Mouse (Mus musculus) kidney, embryonic 15.5 days (tissue): ENCODE results near the gene Ccr3. TPM values are rescaled to one million over a fixed set of nuclear protein-coding genes. Genes with fewer than 3 reads are reported as not detected.
"Not testable (repeated sequence)": the region's sequence is repeated elsewhere in the genome, so short reads cannot be mapped to it uniquely, and the experiment has no call there.

ENCODE experiments used
- ATAC-seq: fragments of 200-750 bp; cut with Nextera tagmentation; replicated peaks from 2 replicates; pipeline ENCODE4 v1.8.0; 2017; ENCODE audit warnings: moderate TSS enrichment; ENCODE audit not compliant: low FRiP score
- H3K27ac ChIP-seq: fragments of 300-500 bp; sonication (generic); 2 replicates; pipeline ENCODE4 v1.5.1; 2015; ENCODE audit warnings: mild to moderate bottlenecking, inconsistent platforms
- H3K27me3 ChIP-seq: fragments of 300-500 bp; sonication (generic); 2 replicates; pipeline ENCODE4 v1.6.1; 2015; ENCODE audit warnings: inconsistent platforms
- H3K36me3 ChIP-seq: fragments of 300-500 bp; sonication (generic); 2 replicates; pipeline ENCODE4 v1.6.1; 2015; ENCODE audit warnings: inconsistent platforms
- H3K4me1 ChIP-seq: fragments of 300-500 bp; sonication (generic); 2 replicates; pipeline ENCODE4 v1.6.1; 2015; ENCODE audit warnings: inconsistent platforms
- H3K4me2 ChIP-seq: fragments of 300-500 bp; sonication (generic); 2 replicates; pipeline ENCODE4 v1.6.1; 2015; ENCODE audit warnings: moderate library complexity, mild to moderate bottlenecking, inconsistent platforms
- H3K4me3 ChIP-seq: fragments of 300-500 bp; sonication (generic); replicated peaks from 2 replicates; pipeline ENCODE4 v1.5.1; 2015; ENCODE audit warnings: mild to moderate bottlenecking, inconsistent platforms
- H3K9ac ChIP-seq: fragments of 300-500 bp; sonication (generic); 2 replicates; pipeline ENCODE4 v1.6.1; 2015; ENCODE audit warnings: mild to moderate bottlenecking, inconsistent platforms
- H3K9me3 ChIP-seq: fragments of 300-500 bp; sonication (generic); replicated peaks from 2 replicates; pipeline ENCODE4 v1.6.1; 2016; ENCODE audit warnings: inconsistent platforms
- WGBS: fragments of 180-500 bp; shearing (Covaris S2); methylation state at CpG from one replicate; pipeline ENCODE4 v1.1.7; 2015; ENCODE audit warnings: mixed read lengths; 5-methylcytosine and 5-hydroxymethylcytosine counted together
- polyA plus RNA-seq: library from polyadenylated mRNA; unstranded; fragments of >200 nt; fragmentation: Nextera tagmentation; extraction: Ambion mirVana; gene quantifications from 2 replicates; pipeline ENCODE4 v1.2.1, GENCODE M21; 2015

The Ccr3 gene
- 0.08 and 0.15 TPM in 2 replicates for polyA plus RNA-seq

DNA sequence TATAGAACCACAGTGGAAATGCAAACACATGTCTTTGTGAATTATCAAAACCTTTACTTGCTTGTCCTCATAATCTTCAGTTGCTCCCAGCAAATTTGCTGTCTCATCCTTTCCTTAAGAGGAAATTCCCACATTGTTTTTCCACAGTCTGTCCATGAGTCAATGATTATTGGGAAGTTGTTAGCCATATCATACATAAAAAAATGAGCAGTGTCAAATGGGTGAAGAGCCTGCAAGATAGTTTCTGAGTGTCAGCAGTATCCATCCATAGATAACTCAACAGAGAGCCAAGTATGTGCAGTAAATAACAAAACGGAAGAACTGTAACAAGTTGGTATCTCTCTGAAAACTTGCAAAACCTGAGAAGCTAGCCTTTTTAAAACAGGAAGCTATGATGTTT is at the start of gene Ccr3:
Ccr3 (plus strand) TSS at position 301 of the 400 bp plus-strand sequence.
- H3K27ac ChIP-seq: no peak within 1 kb of the TSS
- H3K4me1 ChIP-seq: no peaks in the 10 kb centered on the region
- WGBS: 96% methylated on average over 1 of the region's 1 CpGs
- ATAC-seq: no peak
- no peak within 1 kb of the TSS for H3K4me2 ChIP-seq
- no peaks in the 10 kb centered on the region for H3K9me3 ChIP-seq
- H3K36me3 ChIP-seq: no peaks in the 10 kb centered on the region
- H3K9ac ChIP-seq: no peak within 1 kb of the TSS
- no peak within 1 kb of the TSS for H3K4me3 ChIP-seq
- H3K27me3 ChIP-seq: no peaks in the 10 kb centered on the region

DNA sequence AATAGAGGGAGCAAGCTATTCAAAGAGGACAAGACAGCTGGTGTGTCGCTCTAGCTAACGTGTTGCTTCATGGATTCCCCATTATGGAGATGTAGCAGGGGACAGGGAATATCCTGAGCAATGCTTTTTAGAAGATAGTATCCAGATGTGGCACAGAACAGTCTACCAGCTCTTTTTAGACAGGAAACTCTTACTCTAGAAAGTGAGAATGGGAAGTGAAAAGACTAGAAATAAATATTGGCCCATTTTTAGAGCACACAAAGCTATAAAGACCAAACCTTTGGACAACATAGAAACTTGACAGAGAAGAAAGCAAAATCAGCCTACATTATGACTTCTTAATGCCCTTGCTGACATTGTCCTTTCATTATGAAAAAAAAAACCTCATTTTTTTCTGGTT is 46.1 kb upstream of the Ccr3 start:
- H3K27me3 ChIP-seq: no peaks in the 10 kb centered on the region
- no peaks in the 10 kb centered on the region for H3K9me3 ChIP-seq
- H3K36me3 ChIP-seq: no peaks in the 10 kb centered on the region
- no peak for ATAC-seq
- WGBS: 80% methylated on average over 2 of the region's 2 CpGs
- no peak overlapping the region for H3K9ac ChIP-seq
- no peaks in the 10 kb centered on the region for H3K4me1 ChIP-seq
- H3K4me3 ChIP-seq: no peak overlapping the region
- H3K4me2 ChIP-seq: no peak overlapping the region
- no peak overlapping the region for H3K27ac ChIP-seq

DNA sequence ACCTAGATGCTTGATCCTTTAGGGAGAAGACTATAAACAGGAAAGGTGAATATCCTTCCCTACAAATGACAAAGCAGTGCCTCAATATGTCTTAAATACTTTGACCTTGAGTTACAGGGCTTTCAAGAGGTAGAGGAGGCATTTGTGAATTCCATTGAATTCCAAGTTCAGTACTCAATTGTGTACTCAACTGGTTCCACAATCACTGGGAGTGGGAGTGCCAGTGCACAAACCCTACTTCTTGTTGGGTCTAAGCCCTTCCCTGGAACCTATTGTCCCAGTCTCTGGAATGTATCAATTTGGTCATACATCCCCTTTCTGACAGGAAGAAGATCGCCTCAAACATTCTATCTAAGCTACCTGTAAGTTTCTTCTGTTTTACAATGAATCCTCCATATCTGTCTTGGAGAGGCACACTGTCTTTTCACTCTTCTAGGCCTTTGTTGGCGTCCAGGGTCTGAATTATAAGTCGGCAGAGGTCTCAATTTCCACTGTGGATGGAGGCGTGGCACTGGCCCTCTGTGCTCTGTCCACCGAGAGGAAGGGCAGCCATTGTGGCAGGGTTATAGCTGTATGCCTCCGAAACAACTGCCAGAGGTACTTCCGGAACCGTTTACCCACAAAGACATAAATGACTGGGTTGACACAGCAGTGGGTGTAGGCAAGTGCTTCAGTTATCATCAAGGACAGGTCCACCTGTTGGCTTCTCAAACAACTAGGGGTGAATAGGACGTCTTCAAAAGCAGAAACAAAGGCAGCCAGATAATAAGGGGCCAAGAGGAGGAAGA is 44.7 kb upstream of the Ccr3 start:
- Histone ChIP-seq H3K4me3 (no peak overlapping the region), H3K9me3 (no peaks in the 10 kb centered on the region), H3K36me3 (no peaks in the 10 kb centered on the region), H3K27ac (no peak overlapping the region), H3K4me2 (no peak overlapping the region), H3K9ac (no peak overlapping the region), H3K4me1 (no peaks in the 10 kb centered on the region), H3K27me3 (no peaks in the 10 kb centered on the region)
- WGBS: 79% methylated on average over 9 of the region's 9 CpGs
- ATAC-seq: no peak

DNA sequence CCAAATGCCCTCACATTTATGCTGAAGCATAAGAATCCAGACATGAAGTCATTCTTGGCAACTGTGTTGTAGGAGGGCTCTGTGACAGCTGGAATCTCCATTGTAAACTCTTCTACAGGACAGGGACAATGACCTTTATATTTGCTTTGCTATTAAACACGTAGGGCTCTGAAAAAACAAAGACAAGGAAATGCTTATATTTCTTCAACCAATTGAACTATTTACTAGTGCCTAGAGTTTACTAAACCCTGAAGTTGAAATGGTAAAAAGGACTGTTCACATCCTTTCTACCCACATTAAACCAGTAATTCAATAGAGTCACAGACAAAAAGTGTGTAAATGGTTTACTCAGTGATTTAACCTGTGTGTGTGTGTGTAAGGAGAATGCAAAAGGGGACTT is 43.5 kb upstream of the Ccr3 start, which contains the start of gene Ccr1l1:
Ccr1l1 (minus strand) TSS at position 101 of the 400 bp plus-strand sequence.
- no peaks in the 10 kb centered on the region for H3K36me3 ChIP-seq
- no peaks in the 10 kb centered on the region for H3K9me3 ChIP-seq
- H3K27ac ChIP-seq: no peak within 1 kb of the TSS
- H3K9ac ChIP-seq: no peak within 1 kb of the TSS
- no peaks in the 10 kb centered on the region for H3K4me1 ChIP-seq
- no peaks in the 10 kb centered on the region for H3K27me3 ChIP-seq
- H3K4me3 ChIP-seq: no peak within 1 kb of the TSS
- 31% methylated on average over 1 of the region's 1 CpGs for WGBS
- no peak for ATAC-seq
- no peak within 1 kb of the TSS for H3K4me2 ChIP-seq

DNA sequence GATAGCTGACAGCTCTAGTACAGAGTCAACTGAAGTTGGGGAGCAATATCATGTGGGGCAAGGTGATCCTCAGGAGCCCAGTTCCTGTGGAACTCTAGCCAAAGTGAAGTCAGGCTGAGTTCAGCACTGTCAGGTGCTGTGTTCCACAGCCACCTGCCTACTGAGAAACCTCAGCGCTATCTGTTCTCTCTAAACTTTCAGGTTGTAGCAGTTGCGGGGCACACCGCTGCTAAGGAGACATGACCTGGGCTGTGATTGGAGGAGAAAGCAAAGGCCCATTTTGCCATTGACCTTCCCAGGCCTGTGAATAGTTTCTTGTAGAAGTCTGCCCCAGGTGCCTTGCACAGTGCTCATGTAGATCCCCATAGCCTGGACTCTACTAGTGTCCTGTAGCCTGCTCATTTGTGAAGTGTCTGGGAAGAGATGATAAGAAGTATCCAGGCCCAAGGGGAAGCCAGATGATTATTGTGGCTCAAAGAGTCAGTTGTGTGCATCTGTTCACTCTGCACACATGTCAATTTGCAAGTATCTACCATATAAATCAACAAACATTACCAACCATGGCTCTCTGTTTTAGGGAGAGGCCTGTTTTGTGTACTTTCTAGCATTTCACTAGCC is 40.8 kb upstream of the Ccr3 start:
- H3K4me1 ChIP-seq, H3K27me3 ChIP-seq, H3K9ac ChIP-seq, H3K4me2 ChIP-seq, H3K4me3 ChIP-seq, H3K27ac ChIP-seq, H3K9me3 ChIP-seq, H3K36me3 ChIP-seq, ATAC-seq: not testable (repeated sequence)
- WGBS: no CpG with 5 or more reads among the region's 3 CpGs

DNA sequence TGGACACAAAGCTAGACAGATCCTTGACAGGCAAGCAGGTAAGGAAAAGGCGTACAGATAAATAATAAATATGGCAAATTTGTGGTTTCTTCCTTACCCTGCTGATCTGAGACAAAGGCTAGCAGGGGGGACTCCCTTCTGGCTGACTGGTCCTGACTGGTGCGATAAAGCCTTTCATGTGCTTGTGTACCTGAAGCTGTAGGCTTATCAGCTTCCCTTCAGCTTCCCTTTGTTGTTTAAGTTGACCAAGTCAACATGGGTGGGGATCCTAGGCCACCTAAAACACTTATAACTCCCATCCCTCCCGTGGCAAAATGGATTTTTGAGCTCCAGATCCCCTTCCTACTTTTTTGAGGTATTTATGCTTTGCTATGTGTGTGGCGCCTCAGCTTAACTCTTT is 39.9 kb upstream of the Ccr3 start:
- Histone ChIP-seq H3K4me3 (no peak overlapping the region), H3K9ac (no peak overlapping the region), H3K9me3 (no peaks in the 10 kb centered on the region), H3K27ac (no peak overlapping the region), H3K36me3 (no peaks in the 10 kb centered on the region), H3K27me3 (no peaks in the 10 kb centered on the region), H3K4me2 (no peak overlapping the region), H3K4me1 (no peaks in the 10 kb centered on the region)
- WGBS: 81% methylated on average over 4 of the region's 4 CpGs
- ATAC-seq: no peak

DNA sequence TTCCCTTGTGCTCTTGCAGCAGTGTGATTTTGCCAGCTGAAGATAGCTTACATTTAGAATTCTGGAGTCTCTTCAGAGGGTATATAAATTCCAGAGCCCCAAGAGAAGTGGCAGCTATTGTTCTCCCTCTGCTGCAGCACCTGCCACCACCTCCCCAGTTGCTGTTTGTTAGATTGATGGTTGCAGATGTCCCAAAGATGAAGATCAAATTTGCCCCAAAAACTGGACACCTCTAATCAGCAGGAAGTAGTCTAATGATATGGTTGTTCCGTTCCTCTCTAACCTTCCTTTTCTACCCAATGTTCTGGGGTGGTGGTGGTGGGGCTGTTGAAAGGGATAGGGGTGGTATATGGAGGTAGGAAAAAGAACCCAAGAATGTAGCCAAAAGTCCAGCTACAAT is 39.1 kb upstream of the Ccr3 start:
- no peak for ATAC-seq
- no peak overlapping the region for H3K4me3 ChIP-seq
- no peaks in the 10 kb centered on the region for H3K27me3 ChIP-seq
- H3K4me2 ChIP-seq: no peak overlapping the region
- no peak overlapping the region for H3K9ac ChIP-seq
- no peaks in the 10 kb centered on the region for H3K9me3 ChIP-seq
- no peaks in the 10 kb centered on the region for H3K4me1 ChIP-seq
- no peak overlapping the region for H3K27ac ChIP-seq
- H3K36me3 ChIP-seq: no peaks in the 10 kb centered on the region
- WGBS: 72% methylated on average over 1 of the region's 1 CpGs

DNA sequence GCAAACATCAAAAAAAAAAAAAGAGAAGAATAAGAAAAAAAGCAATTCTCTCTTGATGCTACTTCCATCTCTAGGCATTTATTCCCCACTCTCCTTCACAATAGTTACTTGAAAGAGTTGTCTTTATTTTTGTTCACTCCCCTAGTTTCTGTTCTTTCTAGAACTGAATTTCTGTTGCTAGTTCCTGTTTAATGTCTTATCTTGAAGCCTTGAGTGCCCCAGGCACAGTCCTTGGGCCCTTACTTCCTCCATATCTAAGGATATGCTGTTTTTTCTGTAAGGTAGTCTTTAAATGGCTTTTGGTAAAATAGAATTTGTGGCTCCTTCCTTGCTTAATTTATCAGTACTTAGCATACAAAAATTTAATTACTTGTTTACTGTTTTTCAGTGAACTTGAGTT is 36.8 kb upstream of the Ccr3 start:
- H3K9me3 ChIP-seq: no peaks in the 10 kb centered on the region
- no peak overlapping the region for H3K4me2 ChIP-seq
- no peak overlapping the region for H3K27ac ChIP-seq
- H3K4me1 ChIP-seq: no peaks in the 10 kb centered on the region
- no peaks in the 10 kb centered on the region for H3K36me3 ChIP-seq
- H3K27me3 ChIP-seq: no peaks in the 10 kb centered on the region
- H3K4me3 ChIP-seq: no peak overlapping the region
- no peak overlapping the region for H3K9ac ChIP-seq
- no peak for ATAC-seq

DNA sequence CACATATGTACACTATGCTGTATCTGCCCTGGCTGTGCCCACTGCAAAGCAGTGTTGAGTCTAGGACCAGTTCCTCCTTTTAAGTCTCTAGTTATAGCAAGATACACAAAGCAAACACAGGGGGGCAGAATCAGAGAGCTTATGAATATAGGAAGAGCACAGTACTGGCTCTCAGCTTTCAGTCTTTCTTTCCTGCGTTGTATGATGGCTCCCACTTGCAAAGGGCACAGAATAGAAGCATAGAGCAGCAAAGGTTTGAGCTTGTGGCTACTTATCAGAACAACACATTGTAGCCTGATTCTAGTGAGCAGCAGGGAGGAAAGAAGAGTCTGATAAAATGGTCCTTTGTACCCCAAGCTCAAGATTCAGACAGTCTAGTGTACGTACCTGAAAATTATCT is 35.6 kb upstream of the Ccr3 start:
- Histone ChIP-seq H3K27ac (no peak overlapping the region), H3K4me2 (no peak overlapping the region), H3K9me3 (no peaks in the 10 kb centered on the region), H3K27me3 (no peaks in the 10 kb centered on the region), H3K4me1 (no peaks in the 10 kb centered on the region), H3K36me3 (no peaks in the 10 kb centered on the region), H3K4me3 (no peak overlapping the region), H3K9ac (no peak overlapping the region)
- ATAC-seq: no peak
- 64% methylated on average over 2 of the region's 2 CpGs for WGBS

DNA sequence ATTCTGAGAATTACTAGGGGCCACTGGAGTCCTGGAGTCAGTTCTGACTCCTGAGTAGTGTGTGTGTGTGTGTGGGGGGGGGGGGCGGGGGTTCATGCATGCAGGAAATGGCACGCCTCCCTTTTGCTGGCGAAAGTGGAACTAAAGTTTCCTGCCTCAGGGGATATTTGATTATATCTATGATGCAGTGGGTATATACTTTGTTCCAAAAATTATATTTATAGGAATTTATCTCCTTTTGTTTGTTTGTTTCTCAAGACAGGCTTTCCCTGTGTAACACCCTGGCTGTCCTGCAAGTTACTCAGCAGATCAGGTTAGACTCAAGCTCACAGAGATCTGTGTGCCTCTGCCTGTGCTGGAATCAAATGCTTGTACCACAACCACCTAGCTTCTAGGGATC is 32.1 kb upstream of the Ccr3 start:
- no peak overlapping the region for H3K4me2 ChIP-seq
- H3K9ac ChIP-seq: no peak overlapping the region
- H3K27me3 ChIP-seq: no peaks in the 10 kb centered on the region
- no peaks in the 10 kb centered on the region for H3K4me1 ChIP-seq
- no peaks in the 10 kb centered on the region for H3K9me3 ChIP-seq
- H3K36me3 ChIP-seq: no peaks in the 10 kb centered on the region
- H3K27ac ChIP-seq: no peak overlapping the region
- 62% methylated on average over 3 of the region's 3 CpGs for WGBS
- ATAC-seq: no peak
- no peak overlapping the region for H3K4me3 ChIP-seq

DNA sequence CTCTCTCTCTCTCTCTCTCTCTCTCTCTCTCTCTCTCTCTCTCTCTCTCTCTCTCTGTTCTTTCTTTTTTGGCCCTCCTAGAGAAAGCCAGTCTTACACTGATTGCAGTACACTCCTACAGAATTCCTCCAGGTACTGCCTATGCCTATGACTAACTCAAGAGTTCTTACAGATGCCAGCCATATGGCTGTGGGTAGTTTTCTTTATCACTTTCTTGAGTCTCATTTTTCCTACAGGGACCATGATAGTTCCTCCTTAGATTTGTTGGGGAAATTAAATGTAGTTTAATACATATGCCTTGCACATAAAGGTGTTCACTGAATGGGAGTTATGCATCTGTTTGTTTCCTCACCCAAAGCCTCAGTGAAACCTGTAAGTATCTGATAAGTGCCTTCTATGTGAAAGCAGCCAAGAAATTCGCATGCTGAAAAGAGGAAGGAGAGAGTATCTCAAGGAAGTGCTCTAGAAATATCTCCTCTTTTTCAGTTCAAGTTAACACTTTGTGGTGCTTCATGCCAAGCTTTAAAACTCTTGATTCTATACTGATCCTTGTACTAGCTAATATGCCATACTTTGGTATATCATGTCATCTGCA is 30.4 kb upstream of the Ccr3 start:
- ATAC-seq: no peak

DNA sequence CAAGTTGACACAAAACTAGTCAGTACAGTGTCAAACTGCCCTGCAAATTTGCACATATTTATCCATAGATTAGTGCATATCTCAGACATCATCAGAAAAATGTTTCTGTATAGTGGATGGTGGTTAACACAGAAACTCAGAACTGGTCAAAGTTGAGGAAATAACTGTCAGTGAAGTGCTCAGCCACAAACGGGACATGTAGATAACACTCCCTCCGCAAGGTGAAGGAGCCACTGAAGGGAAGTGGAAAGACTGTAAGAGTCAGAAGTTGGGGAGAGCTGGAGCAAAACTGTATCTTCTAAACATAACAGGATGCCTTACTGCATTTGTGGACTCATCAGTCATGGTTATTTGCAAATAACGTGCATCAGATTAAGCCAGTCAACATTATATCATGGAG is 24.1 kb upstream of the Ccr3 start:
- Histone ChIP-seq H3K4me2 (no peak overlapping the region), H3K9me3 (no peaks in the 10 kb centered on the region), H3K4me3 (no peak overlapping the region), H3K4me1 (no peaks in the 10 kb centered on the region), H3K9ac (no peak overlapping the region), H3K36me3 (no peaks in the 10 kb centered on the region), H3K27ac (no peak overlapping the region), H3K27me3 (no peaks in the 10 kb centered on the region)
- ATAC-seq: no peak
- 69% methylated on average over 3 of the region's 3 CpGs for WGBS

More for the DNA sequence above, 30.4 kb upstream of the Ccr3 start:
- Histone ChIP-seq H3K4me2 (no peak overlapping the region), H3K4me3 (no peak overlapping the region), H3K27me3 (no peaks in the 10 kb centered on the region), H3K9ac (no peak overlapping the region), H3K27ac (no peak overlapping the region), H3K4me1 (no peaks in the 10 kb centered on the region), H3K9me3 (no peaks in the 10 kb centered on the region), H3K36me3 (no peaks in the 10 kb centered on the region)
- WGBS: 36% methylated on average over 1 of the region's 1 CpGs
